Mouse (Mus musculus): Measurements from ENCODE around the gene S100a13. TPM values are rescaled to one million over a fixed set of nuclear protein-coding genes. Genes with fewer than 3 reads are reported as not detected.

Gene S100a13
- polyA plus RNA-seq, 1 experiment from 2014 or later = 39.0 TPM

- ATAC-seq (ENCODE audit: insufficient read depth, low FRiP score, low read depth) = no peak
- Histone ChIP-seq H3K27me3 (replicated peaks) (no peaks in the 10 kb centered on the region), H3K36me3 (peaks cover 41% of the 10 kb centered on the region), H3K4me2 (no peak overlapping the region), H3K9me3 (no peaks in the 10 kb centered on the region), H3K4me1 (peaks cover 6% of the 10 kb centered on the region), H3K9ac (no peak overlapping the region), H3K4me3 (replicated peaks) (no peak overlapping the region), H3K27ac (no peak overlapping the region)
- whole genome bisulfite sequencing = 76% methylated on average over 6 of the region's 6 CpGs
Measured at GRCm38 (mm10) chr3:90488576-90488975, 25.7 kb upstream of the S100a13 start.

DNA sequence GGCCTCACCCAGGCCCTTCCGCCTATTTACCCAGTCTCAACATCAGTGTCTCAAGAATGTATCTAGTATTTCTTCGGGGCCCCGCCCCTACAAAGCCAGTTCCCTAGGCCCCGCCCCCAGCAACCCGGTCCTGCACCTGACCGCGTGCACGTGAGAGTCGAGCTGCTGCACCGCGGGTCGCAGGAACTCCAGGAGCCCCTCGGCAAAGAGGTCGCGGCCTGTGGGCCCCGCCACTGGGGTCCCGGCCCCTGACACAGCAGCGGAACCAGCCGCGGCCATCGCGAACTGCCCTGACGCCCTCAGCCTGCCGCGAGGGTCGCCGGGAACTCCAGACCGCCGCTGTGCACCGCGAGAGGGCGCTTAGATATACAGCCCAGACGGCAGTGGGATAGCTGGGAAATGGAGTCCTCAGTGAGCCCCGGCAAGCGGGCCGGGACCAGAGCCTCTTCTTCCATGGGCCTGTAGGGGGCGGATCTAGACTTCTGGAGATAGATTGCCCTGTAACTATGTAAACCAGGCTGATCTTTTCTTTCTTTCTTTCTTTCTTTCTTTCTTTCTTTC, 23.5 kb upstream of the S100a13 start, which contains the start of gene Snapin:
Gene Snapin, minus strand, starts transcription at position 338 of the 561 bp plus-strand sequence.
- peak within 1 kb of the TSS; percentile 93 for H3K4me3 ChIP-seq (replicated peaks)
- no peaks in the 10 kb centered on the region for H3K9me3 ChIP-seq
- peak within 1 kb of the TSS; percentile 54 for H3K4me2 ChIP-seq
- peaks cover 6% of the 10 kb centered on the region for H3K4me1 ChIP-seq
- peak within 1 kb of the TSS; percentile 68 for H3K9ac ChIP-seq
- peak within 1 kb of the TSS; percentile 81 for H3K27ac ChIP-seq
- H3K27me3 ChIP-seq (replicated peaks) = no peaks in the 10 kb centered on the region
- WGBS = under 1% methylated on average over 37 of the region's 37 CpGs
- peak; percentile 98 for ATAC-seq (ENCODE audit: insufficient read depth, low FRiP score, low read depth)
- peaks cover 26% of the 10 kb centered on the region for H3K36me3 ChIP-seq

- H3K4me2 ChIP-seq = no peak overlapping the region
- H3K4me3 ChIP-seq (replicated peaks) = no peak overlapping the region
- no peaks in the 10 kb centered on the region for H3K9me3 ChIP-seq
- H3K27me3 ChIP-seq (replicated peaks) = no peaks in the 10 kb centered on the region
- ATAC-seq (ENCODE audit: insufficient read depth, low FRiP score, low read depth) = no peak
- no peak overlapping the region for H3K9ac ChIP-seq
- peaks cover 21% of the 10 kb centered on the region for H3K36me3 ChIP-seq
- 36% methylated on average over 2 of the region's 2 CpGs for WGBS
- H3K4me1 ChIP-seq = peaks cover 6% of the 10 kb centered on the region
- no peak overlapping the region for H3K27ac ChIP-seq
Measured at GRCm38 (mm10) chr3:90491350-90491749, 22.9 kb upstream of the S100a13 start.

DNA sequence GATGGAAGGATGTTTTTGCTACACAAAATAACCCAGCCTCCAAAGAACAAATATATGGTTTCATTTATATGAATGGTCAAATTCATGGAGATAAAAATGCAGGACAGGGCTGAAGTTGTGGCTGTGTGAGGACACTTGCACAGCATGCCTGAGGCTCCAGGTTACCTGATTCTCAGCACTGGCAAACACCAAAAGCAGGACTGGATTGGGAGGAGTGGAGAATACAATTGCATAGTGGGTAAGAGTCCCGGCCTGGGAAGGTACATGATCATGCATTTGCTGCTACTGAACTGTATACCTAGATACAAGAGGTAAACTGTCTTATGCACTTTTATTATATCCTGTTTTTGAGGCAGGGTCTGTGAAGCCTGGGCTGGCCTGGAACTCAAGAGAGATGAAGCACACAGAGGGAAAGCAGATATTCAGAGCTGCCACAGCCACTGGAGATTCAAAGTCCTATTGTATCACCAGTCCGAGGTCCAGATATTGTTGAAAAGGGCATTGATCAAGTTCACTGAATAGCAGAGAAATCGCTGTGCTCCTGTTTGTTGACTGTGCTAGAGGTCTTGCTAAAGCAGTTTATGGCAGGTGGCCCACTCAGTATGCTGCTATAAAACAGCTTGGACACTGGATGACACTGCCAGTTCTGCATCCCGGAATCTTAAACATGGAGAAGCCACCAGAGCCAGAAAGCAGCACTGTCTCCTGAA, 20.2 kb upstream of the S100a13 start:
- Histone ChIP-seq H3K4me1 (peaks cover 6% of the 10 kb centered on the region), H3K36me3 (peaks cover 12% of the 10 kb centered on the region), H3K9me3 (no peaks in the 10 kb centered on the region), H3K4me3 (replicated peaks) (no peak overlapping the region), H3K4me2 (no peak overlapping the region), H3K27me3 (replicated peaks) (no peaks in the 10 kb centered on the region), H3K27ac (no peak overlapping the region), H3K9ac (no peak overlapping the region)
- WGBS = 53% methylated on average over 4 of the region's 4 CpGs
- no peak for ATAC-seq (ENCODE audit: insufficient read depth, low FRiP score, low read depth)

DNA sequence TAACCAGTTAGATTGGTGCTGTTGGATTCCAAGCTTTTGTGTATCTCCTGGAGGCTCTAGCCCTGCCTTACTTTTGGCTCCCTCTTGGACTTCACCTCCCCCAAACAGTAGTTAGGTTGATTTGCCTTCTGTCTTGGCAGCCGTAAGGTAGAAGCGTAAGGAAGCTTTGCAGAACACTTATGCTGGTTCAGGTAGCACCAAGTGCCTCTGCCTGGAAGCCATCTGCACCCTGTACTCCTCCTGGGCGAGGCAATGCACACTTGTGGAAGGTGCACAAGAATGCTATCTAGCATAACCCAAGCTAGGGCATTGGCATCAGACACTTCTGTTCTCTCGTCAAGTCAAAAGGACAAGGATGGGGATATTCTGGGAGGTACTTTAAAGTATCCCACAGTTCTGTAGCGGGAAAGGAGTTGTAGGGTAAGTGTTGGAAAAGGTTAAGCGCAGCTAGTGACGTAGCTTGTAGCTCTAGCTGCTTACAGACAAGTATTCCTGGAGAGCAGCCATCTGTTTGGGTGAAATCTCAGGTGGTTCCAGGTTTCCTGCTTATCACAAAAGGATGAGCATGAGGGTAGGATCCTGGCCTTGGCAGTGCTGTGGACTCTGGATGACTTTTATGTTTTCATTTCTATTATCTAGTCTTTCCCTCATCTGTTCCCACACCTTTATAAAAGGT, 18.2 kb upstream of the S100a13 start:
- H3K4me2 ChIP-seq = no peak overlapping the region
- no peaks in the 10 kb centered on the region for H3K27me3 ChIP-seq (replicated peaks)
- H3K4me1 ChIP-seq = no peaks in the 10 kb centered on the region
- H3K4me3 ChIP-seq (replicated peaks) = no peak overlapping the region
- no peak overlapping the region for H3K27ac ChIP-seq
- ATAC-seq (ENCODE audit: insufficient read depth, low FRiP score, low read depth) = no peak
- 88% methylated on average over 7 of the region's 7 CpGs for WGBS
- no peaks in the 10 kb centered on the region for H3K9me3 ChIP-seq
- H3K36me3 ChIP-seq = peaks cover 21% of the 10 kb centered on the region
- no peak overlapping the region for H3K9ac ChIP-seq

GRCm38 (mm10) chr3:90497597-90497996, 16.6 kb upstream of the S100a13 start:
- H3K36me3 ChIP-seq = peaks cover 36% of the 10 kb centered on the region

GRCm38 (mm10) chr3:90503444-90503843, 10.8 kb upstream of the S100a13 start:
- no peaks in the 10 kb centered on the region for H3K27me3 ChIP-seq (replicated peaks)
- H3K27ac ChIP-seq = no peak overlapping the region
- H3K4me1 ChIP-seq = peaks cover 3% of the 10 kb centered on the region; the same call in 1 of the 2 replicates
- no peak for ATAC-seq (ENCODE audit: insufficient read depth, low FRiP score, low read depth)
- H3K9ac ChIP-seq = no peak overlapping the region
- H3K4me2 ChIP-seq = no peak overlapping the region
- peaks cover 43% of the 10 kb centered on the region for H3K36me3 ChIP-seq
- H3K4me3 ChIP-seq (replicated peaks) = no peak overlapping the region
- 66% methylated on average over 4 of the region's 4 CpGs for WGBS
- H3K9me3 ChIP-seq = no peaks in the 10 kb centered on the region

More at GRCm38 (mm10) chr3:90497597-90497996, 16.6 kb upstream of the S100a13 start:
- no peak for ATAC-seq (ENCODE audit: insufficient read depth, low FRiP score, low read depth)
- no peak overlapping the region for H3K4me2 ChIP-seq
- H3K4me3 ChIP-seq (replicated peaks) = no peak overlapping the region
- H3K27ac ChIP-seq = no peak overlapping the region
- no peaks in the 10 kb centered on the region for H3K4me1 ChIP-seq
- no peaks in the 10 kb centered on the region for H3K9me3 ChIP-seq
- H3K27me3 ChIP-seq (replicated peaks) = no peaks in the 10 kb centered on the region
- H3K9ac ChIP-seq = no peak overlapping the region

DNA sequence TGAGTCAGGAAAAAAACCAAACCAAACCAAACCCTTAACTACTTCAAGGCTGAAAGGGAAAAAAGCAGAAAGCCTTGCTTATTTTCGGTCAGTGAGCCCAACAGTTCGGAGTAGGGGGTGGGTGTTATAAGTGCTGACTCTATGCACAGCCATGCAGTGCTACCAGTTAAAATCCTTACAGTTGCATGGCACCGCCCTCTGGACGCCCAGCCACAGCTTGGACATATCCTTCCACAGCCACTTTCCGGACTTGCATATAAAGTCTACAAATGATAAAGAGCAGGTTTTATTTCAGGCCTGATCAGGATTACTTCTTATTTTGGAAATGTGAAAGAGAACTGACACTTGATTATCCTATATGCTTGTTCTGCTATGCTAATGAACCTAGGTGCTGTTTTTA, 9.0 kb upstream of the S100a13 start:
- ATAC-seq (ENCODE audit: insufficient read depth, low FRiP score, low read depth) = no peak
- H3K36me3 ChIP-seq = peaks cover 36% of the 10 kb centered on the region
- no peak overlapping the region for H3K27ac ChIP-seq

DNA sequence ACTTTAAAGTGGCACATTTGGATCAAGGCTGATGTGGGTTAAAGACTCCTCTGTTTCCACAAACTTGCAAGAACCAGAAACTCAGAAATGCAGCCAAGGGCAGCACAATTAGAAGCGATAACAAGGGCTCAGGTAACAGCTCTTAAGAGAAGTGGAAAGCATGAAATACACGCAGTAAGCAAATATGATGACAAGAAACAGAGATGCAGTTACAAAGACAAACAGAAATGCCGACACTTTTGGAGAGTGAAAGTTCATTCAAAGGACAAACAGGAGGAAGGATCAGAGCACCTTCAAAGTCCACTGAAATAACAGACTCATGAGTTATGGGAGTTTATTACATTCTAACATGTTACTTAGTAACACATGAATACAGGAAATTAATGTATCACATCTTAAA, 7.9 kb upstream of the S100a13 start:
- Histone ChIP-seq H3K27ac (no peak overlapping the region), H3K9me3 (no peaks in the 10 kb centered on the region), H3K4me2 (no peak overlapping the region), H3K36me3 (peaks cover 30% of the 10 kb centered on the region), H3K27me3 (replicated peaks) (no peaks in the 10 kb centered on the region), H3K4me3 (replicated peaks) (no peak overlapping the region), H3K9ac (no peak overlapping the region), H3K4me1 (peaks cover 3% of the 10 kb centered on the region; the same call in 1 of the 2 replicates)
- no peak for ATAC-seq (ENCODE audit: insufficient read depth, low FRiP score, low read depth)
- 58% methylated on average over 3 of the region's 3 CpGs for WGBS

More for the DNA sequence above, 9.0 kb upstream of the S100a13 start:
- Histone ChIP-seq H3K9me3 (no peaks in the 10 kb centered on the region), H3K4me1 (peaks cover 3% of the 10 kb centered on the region; the same call in 1 of the 2 replicates), H3K4me2 (no peak overlapping the region), H3K27me3 (replicated peaks) (no peaks in the 10 kb centered on the region), H3K9ac (no peak overlapping the region), H3K4me3 (replicated peaks) (no peak overlapping the region)
- WGBS = 90% methylated on average over 5 of the region's 5 CpGs

DNA sequence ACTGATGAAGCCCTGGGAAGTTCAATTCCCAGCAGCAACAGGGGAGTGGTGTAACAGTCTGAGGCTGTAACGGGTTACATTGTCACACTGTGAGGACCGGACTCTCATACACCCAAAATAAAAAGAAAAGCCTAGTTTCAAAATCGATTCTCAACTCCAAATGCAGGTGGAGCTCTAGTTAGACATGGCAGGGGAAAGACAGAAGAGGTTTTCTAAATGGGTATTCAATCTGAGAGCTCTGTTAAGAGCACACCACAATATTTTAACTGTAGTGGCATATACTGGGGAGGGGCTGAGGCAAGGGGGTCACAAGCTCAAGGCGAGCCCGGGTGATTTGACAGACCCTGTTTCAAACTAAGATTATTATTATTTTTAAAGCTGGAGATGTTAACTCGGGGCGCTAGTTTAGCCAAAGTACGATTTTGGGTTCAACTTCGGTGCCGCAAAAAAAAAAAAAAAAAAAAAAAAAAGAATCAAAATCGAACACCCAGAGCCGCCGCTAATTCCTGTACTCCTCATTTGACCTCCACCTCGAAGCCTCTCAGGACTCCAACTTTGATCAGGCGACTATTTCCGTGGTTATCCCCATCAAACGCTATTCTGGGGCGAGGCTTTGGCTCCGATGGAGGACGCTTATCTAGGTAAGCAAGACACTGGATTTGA, 5.8 kb upstream of the S100a13 start:
- no peak for ATAC-seq (ENCODE audit: insufficient read depth, low FRiP score, low read depth)
- 3% methylated on average over 20 of the region's 20 CpGs for WGBS

GRCm38 (mm10) chr3:90508950-90509746, 5.1 kb upstream of the S100a13 start, which contains the start of gene Chtop:
Gene Chtop, minus strand, starts transcription at chr3:90509498.
- H3K4me1 ChIP-seq = peaks cover 12% of the 10 kb centered on the region; the same call in 1 of the 2 replicates
- H3K27ac ChIP-seq = peak within 1 kb of the TSS; percentile 96
- H3K36me3 ChIP-seq = peaks cover 11% of the 10 kb centered on the region; the same call in 1 of the 2 replicates
- H3K4me3 ChIP-seq (replicated peaks) = peak within 1 kb of the TSS; percentile 96
- no peaks in the 10 kb centered on the region for H3K9me3 ChIP-seq
- under 1% methylated on average over 66 of the region's 66 CpGs for WGBS
- no peaks in the 10 kb centered on the region for H3K27me3 ChIP-seq (replicated peaks)
- peak; percentile 92 for ATAC-seq (ENCODE audit: insufficient read depth, low FRiP score, low read depth)
- H3K9ac ChIP-seq = peak within 1 kb of the TSS; percentile 99
- H3K4me2 ChIP-seq = peak within 1 kb of the TSS; percentile 58

More for the DNA sequence above, 5.8 kb upstream of the S100a13 start:
- H3K4me3 ChIP-seq (replicated peaks) = peak overlapping the region; percentile 96
- H3K4me2 ChIP-seq = peak overlapping the region; percentile 58
- peak overlapping the region; percentile 99 for H3K9ac ChIP-seq
- peak overlapping the region; percentile 96 for H3K27ac ChIP-seq
- H3K4me1 ChIP-seq = peaks cover 4% of the 10 kb centered on the region; the same call in 1 of the 2 replicates
- no peaks in the 10 kb centered on the region for H3K27me3 ChIP-seq (replicated peaks)
- H3K9me3 ChIP-seq = no peaks in the 10 kb centered on the region
- H3K36me3 ChIP-seq = peaks cover 12% of the 10 kb centered on the region; the same call in 1 of the 2 replicates

Data from stomach, embryonic 15.5 days (tissue).